Mouse (Mus musculus) mouse trophoblast stem cell (cell line): ENCODE results near the gene Slc9a1.

Experiments
- in situ Hi-C, 2 experiments: fragments of 300-500 bp; cut with MseI, MboI; formaldehyde crosslinking; loops; 2 replicates in 1 of 2; 3 replicates in 1 of 2; pipeline ENCODE4 v1.15.1; 2025

The Slc9a1 gene

GRCm38 (mm10) chr4:133369553-133370297 is at the start of gene Slc9a1:
Gene Slc9a1 (plus strand): TSS chr4:133369706.
- in situ Hi-C loops, result no loop called here

- in situ Hi-C loops, result no loop called here
Observed at GRCm38 (mm10) chr4:133328129-133328528, 41.4 kb upstream of the Slc9a1 start.

DNA sequence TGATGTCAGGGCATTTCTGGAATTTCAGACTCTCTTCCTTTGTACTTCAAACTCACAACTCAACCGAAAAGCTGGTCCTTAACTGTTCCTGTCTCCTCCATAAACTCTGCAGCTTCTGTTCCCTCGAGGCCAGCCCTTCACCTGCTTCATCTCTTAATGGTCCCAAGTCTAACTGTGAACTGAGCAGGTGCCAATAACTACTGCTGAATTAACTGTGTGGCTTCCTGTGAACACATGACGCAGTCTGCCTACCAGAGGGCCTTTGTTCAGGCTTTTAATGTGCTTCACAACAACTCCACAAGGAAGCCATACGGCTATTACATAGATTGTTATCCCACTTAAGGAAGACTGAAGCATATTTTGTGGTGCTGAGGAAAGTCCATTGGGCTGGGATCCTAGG is 39.2 kb upstream of the Slc9a1 start:
- in situ Hi-C loops, result no loop called here

GRCm38 (mm10) chr4:133333306-133333705 is 36.2 kb upstream of the Slc9a1 start:
- in situ Hi-C loops, result no loop called here

DNA sequence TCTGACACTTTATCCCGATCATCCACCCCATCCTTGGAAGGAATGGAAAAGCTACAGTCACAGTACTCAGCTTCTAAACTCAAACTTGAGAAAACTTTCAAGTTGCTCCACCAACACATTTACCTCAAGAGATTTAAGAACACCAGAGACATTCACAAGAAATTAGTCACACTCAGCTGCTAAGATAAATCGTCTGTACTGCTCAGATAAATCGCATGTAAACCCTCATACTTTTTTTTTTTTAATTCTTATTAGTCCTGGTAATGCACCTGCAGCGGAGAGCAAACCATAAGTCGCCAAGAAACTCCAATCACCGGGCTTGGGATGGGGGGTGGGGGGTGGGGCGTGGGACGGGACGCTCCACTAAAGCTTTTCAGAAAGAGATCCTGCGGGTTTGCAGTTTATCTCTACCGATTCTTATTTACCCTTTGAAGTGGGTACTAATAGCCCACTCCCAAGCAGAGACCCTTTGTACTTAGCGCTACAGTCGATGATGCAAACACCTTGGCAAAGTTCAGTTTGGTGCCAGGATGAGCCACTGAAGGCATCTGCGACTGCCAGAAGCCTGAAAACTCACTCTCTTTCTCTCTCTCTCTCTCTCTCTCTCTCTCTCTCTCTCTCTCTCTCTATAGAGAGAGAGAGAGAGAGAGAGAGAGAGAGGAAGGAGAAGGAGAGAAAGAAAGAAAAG is 31.5 kb upstream of the Slc9a1 start:
- in situ Hi-C loops, result no loop called here

DNA sequence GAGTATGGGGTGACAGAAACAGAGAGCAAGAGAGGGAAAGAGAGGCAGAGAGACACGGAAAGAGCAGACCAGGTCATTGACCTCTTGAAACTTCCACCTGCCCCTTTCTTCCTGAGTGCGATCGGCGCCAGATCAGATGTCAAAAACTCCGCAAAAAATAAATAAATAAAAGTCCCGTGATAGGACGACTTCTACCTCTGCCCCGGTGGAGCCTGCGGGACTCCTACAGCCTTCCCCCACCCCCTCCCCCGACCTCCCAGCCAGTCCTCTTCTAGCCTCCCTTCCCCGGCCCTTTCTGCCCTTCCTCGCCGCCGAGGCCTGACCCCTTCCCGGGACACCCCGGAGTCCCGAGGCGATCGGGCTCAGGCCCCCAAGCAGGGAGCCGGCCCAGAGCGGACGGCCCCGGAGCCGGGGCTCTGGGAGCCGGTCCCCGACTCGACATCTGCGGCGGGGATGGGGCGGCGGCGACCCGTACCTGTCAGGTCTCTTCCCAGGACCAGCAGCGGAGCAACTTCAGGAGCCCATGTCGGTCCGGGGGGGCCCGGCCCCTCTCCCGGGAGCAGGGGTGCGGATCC is 30.9 kb upstream of the Slc9a1 start:
- in situ Hi-C loops, result no loop called here

DNA sequence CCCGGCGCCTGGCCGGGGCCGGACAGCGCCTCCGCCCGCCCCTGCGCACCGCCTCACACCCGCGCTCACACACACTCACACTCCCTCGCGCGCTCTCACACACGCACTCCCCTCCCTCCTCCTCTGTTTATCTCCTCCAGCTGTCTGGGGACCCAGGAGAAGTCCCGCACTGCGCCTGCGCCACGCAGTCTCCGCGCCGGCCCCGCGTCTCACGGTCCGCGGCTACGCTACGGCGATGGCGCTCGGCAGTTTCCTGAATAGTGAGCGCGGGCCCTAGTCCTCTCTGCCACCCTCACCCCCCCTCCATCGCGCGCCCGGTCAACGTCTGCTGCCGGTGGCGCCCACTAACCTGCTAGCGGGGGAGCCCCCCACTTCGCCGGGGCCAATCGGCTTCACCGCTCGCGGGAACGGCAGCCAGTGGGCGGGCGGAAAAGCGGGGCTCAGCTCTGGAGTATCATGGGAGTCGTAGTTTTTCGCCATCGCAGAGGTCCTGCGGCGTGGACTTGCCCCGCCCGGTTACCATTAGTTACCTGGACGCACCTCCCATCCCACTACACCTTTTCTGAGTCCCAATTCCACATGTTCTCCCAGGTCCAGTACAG is 30.3 kb upstream of the Slc9a1 start:
- in situ Hi-C loops, result no loop called here

GRCm38 (mm10) chr4:133340217-133340616 is 29.3 kb upstream of the Slc9a1 start:
- in situ Hi-C loops, result no loop called here

DNA sequence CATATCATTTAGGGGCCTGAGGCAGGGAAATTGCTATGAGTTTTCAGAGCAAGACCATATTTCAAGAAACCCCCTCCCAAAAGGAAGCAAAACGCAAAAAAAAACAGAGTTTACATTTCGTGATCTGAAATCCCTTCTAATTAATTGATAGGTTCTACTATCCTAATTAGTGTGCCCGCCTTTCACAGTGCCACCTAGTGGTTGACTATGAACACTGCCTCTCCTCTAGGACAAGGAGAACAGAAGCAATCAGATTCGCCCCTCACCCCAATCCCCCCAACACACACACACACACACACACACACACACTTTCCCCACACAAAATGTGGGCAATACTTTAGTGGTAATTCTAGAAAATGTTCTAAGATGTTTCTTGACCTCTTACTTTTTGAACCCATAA is 25.4 kb upstream of the Slc9a1 start:
- in situ Hi-C loops, result no loop called here

- in situ Hi-C loops, result no loop called here
Observed at GRCm38 (mm10) chr4:133345702-133346101, 23.8 kb upstream of the Slc9a1 start.

- in situ Hi-C loops, result no loop called here
Observed at GRCm38 (mm10) chr4:133346577-133346976, 22.9 kb upstream of the Slc9a1 start.

DNA sequence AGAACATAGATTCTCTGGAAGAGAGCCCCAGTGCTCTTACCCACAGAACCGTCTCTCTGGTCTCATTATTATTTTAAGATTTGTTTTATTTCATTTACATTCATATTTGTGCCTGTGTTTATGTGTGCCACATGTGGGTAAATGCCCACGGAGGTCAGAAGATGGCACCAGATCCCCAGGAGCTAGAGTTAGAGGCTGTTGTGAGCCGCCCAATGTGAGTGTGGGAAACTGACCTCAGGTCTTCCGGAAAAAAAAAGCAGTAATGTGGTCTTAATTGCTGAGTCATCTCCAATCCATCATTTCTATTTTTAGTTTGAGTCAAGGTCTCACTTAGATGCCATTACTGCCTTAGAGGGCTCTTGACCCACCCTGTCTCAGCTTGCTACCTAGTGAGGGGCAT is 21.9 kb upstream of the Slc9a1 start:
- in situ Hi-C loops, result no loop called here

DNA sequence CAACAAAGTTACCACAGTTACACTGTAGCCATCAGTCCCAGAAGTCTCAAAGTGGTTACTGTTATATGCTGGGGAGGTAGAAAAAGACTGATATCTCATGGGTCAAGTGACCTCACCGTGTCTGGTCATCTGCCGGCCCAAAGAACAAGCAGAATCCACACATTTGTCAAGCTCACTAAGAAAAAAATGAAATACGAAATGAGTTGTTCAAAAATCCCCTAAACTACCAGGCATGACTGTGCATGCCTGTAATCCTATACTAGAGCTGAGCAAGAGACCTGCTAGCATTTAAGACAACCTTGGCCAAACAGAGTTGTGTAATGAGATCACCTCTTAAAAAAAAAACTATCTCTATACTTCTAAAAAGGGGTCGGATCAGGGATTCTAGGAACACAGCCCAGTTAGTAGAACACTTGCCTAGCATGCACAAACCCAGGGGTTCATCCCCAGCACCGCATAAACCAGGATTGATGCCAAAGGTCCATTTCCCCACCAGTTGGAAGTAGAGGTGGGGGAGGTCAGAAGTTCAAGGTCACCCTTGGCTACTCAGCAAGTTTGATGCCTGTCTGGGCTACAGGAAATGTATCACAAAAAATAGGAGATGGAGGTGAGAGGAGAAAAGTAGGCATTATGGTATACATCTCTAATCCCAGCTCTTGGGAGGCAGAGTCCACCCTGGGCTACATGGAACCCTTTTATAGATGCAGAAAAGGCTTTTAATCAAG is 21.3 kb upstream of the Slc9a1 start:
- in situ Hi-C loops, result no loop called here

DNA sequence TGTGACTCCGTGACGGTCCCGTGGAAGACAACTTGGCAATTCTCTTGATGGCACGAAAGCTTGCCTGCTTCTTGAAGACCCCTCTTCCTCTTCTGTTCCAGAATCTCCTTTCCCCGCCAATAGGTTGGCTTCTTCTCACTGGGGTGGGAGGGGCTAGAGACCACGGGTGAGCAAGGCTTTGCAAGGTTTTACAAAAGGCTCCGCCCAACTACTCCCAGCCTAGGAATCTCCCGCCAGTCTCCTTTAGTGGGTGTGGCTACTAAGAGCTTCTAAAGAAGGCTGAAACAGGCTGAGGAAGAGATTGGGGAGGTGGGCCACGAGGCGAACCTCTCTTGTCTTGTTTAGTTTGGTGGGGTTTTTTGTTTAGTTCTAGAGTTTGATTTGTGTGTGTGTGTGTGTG is 16.7 kb upstream of the Slc9a1 start:
- in situ Hi-C loops, result no loop called here

DNA sequence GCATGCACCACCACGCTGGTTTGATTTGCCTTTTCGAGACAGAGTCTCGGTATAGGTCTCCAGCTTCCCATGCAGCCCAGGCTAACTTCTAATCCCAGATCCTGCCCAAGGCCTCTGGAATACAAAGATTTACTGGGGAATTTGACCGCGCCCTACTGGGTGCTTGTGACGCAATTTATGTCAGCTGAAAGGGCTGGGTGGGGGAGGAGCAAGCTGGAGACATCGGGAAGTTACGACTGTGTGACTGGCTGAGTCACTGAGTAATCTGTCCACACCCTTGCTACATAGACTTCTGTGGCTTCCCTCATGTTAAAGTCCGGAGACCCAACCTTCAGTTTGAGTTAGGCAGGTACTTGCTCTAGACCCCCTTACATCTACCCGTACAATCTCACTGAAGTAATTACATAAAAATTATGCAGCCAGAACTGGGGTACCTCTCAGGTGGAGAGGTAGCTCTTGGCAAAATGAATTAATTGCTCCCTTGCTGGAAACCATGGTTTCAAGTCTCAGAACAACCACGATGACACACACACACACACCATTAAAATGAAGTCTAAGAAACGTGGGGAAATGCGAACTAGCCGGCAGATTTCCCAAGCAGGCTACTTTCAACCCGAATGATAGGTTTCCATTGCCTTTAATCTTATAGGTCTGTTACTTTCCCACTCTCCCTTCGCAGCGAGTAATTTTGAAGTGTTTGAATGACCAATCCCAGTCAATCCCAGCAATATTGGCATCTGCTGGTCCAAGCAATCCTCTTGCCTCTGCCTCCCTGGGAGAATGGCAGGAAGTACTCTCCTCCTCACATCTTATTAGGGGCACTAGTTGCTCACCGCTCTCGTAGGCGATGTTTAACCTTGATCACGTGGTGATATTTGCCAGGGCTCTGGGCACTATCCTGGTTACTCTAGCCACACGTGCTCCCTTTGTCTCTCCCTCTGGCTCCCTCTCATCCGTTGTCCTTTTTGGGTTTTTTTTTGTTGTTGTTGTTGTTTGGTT is 15.8 kb upstream of the Slc9a1 start, which contains the start of gene Wdtc1:
TSS of gene Wdtc1 (minus strand) at position 115 of the 999 bp plus-strand sequence.
- in situ Hi-C loops, result no loop called here

DNA sequence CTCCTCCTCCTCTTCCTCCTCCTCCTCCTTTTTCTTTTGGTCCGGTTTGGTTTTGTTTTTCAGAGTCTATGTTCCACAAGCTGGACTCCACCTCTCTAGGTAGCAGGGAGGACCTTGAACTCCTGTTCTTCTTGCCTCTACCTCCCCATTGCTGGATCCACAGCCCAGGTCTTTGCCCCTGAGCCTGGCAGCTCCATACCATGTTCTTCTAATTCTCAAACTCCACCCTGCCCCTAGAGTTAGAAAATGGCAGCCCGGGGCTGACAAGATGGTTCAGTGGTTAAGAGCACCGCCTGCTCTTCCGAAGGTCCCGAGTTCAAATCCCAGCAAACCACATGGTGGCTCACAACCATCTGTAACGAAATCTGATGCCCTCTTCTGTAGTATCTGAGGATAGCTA is 14.9 kb upstream of the Slc9a1 start:
- in situ Hi-C loops, result no loop called here

- in situ Hi-C loops, result no loop called here
Observed at GRCm38 (mm10) chr4:133370298-133371274, 1.1 kb downstream of the Slc9a1 start.

DNA sequence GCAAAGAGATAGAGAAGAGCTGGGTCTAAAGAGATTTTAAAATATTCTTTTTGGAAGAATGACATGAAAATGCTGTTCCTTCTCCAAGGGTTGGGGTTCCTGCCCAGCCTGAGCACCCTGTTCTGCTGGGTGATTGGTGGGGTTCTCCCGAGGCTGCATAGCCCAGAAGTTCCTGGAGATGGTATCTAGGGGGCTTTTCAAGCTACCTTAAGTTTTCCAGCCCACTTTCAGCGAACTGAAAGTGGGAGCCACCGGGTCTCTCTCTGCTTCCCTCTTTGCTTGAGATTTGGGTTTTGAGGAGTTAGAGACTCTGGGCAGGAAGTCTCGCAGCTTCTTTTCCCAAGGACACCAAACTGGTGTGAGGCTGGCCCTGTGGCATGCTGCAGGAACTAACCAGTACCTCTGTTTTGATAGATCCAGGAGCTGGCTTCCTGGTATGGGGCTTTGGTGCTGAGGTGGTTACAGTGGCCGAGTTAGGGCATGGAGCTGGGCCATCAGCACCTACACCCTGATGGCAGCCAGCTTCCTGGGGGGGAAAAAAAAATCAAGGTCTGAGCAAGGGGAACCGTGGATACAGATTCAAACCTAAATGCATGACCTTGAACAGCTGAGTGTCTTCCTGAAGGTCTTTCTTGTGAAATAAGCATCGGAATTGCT is 2.2 kb downstream of the Slc9a1 start:
- in situ Hi-C loops, result no loop called here

DNA sequence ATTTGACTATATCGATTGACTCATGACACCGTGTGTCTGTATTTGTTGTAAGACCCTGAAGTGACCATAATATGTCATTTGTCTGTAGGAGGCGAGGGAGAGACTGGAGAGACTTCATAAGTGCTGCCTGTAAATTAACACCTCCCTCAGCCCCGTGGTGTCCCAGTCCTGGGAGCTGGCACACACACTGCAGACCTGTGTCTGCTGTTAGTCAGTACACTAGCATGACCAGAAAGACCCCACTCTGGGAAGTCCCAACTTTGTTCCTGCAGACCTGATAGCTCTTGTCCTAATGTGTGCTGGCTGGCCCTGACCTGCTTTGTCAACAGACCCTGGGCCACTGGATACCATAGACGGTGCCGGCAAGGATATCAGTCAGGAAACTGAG is 2.8 kb downstream of the Slc9a1 start:
- in situ Hi-C loops, result no loop called here
